Mouse (Mus musculus): ENCODE data around the gene Nol6.
"Not testable (repeated sequence)": the region's sequence is repeated elsewhere in the genome, so short reads cannot be mapped to it uniquely, and the experiment has no call there.

The Nol6 gene

DNA sequence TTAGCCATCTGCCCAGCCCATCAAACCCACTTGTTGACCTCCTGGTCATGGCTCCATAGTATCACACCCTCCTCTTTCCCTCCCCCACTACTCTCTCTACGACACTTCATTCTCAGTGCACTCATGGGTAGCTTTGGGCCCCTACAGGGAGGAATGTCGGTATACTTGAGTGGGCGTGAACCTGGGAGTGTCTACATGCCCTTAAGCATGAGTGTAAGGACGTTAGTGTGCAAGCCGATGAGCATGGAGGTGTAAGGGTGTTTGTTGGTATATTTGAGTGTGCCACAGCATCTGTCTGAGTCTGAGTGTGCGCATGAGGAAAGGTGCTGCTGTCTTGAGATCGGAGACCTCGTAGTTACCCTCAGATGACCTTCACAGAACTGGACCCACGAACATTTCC lies 37.3 kb downstream of the Nol6 start:
- in situ Hi-C loops (cut with MboI, MseI), result no loop called here

DNA sequence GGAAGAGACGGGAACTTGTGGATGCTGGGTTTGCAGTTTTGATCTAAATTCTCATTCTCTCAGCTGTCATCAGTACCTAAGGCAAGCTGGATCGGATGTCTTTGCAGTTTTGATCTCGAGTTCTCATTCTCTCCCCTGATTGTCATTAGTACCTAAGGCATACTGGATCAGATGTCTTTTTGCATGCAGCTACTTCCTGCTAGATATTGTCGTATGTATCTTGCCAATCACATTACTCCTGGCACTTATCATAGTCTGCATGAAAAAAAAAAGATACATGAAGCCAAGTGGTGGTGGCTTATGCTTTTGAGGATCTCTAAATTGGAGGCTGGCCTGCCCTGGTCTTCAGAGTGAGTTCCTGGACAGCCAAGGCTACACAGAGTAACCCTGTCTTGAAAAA lies 39.4 kb downstream of the Nol6 start:
- in situ Hi-C loops (cut with MboI, MseI), result no loop called here

DNA sequence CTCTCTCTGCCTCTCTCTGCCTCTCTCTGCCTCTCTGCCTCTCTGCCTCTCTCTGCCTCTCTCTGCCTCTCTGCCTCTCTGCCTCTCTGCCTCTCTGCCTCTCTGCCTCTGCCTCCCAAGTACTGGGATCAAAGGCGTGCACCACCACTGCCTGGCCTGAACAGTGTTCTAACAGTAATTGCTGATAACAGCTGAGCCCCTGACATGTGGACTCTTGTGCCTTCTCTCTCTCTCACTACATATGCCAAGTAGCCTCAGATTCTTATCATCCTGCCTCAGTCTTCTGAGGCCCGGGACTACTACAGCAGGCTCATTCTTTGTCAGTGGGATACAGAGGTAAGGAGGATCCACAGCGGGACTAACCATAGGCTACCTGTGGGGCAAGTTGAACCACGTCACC lies 41.5 kb downstream of the Nol6 start:
- in situ Hi-C loops (cut with MboI, MseI), result not testable (repeated sequence)

DNA sequence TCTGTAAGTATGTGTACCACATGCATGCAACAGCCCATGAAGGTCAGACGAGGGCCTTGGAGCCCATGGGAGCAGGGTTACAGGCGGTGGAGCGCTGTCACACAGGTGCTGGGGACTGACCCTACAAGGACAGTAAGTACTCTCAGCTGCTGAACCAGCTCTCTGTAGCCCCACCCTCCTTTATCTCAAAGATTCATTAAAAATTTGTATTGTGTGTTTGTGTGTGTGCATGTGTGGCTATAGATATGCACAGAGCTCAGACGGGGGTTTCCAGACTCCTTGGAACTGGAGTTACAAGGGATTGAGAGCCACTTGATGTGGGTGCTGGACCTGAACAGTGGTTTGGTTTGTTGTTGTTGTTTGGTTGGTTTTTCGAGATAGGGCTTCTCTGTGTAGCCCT lies 42.5 kb downstream of the Nol6 start:
- in situ Hi-C loops (cut with MboI, MseI), result no loop called here

DNA sequence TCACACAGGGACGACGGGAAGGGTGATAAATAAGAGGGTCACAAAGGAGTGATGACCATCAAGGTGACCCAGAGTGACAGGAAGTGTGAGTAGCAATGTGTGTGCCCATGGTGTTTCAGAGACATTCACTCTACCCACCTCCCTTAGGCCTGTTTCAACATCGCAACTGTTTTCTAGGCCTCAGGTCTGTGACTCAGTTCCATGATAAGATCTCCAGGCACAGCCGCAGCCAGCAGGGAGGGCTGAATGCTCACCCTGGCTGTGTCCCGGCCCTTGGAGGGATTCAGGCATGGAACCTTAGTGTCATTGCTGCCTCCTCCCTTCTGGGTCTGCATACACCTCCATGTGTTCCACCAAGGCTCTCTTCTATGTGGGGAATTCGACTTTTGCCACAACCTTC lies 45.5 kb downstream of the Nol6 start:
- in situ Hi-C loops (cut with MboI, MseI), result no loop called here

DNA sequence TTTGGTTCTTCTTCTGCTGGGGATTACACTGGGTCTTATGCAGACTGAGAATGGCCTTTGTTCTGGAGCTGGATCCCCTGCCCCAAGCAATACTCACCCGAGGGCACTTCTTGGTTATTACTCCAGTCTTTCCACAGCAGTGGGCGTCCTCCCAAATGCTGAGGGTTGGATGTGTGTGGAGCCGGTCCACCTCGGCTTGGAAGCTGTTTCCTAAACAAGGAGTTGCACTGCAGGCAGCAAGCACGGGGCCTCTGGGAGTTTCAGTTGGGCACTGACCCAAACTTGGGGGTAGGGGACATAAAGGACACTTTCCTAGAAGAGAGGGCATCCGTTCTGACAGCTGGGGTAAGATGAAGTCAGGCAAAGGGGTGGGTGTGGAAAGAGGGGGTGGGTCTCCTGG lies 49.8 kb downstream of the Nol6 start:
- in situ Hi-C loops (cut with MboI, MseI), result no loop called here

DNA sequence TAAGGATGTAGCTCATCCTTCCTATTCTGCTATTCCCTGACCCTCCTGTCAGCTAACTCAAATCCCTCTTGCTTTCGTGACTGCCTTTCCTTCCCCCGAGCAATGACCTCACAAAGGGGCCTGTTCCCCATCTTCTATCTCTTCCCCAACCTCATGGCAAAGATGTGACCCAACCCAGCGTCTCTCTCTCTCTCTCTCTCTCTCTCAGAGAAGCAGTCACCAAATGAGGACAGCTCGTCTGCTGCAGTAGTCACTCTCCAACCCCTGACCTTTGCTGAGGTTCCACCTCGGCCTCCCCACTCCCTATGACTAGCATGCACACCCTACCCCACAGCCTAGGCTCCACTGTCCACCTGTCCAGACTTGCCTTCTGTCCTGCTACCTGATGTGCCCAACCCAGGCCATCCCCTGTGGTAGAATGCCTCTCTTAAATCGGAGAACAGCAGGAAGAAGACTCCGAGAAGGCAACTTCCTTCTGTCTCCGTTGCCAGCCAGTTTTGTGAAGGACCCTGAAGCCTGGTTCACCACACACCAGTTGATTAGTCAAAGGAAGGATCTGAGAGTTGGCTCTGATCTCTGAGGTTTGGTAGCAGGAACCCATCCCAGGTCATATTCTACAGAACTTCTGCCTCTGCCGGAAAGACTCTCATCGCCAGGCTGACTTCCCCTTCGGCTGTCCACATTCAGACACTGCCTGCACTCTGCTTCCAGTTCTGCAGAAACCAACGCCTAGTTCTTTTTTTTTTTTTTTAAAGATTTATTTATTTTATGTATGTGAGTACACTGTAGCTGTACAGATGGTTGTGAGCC lies 51.0 kb downstream of the Nol6 start:
- in situ Hi-C loops (cut with MboI, MseI), result no loop called here

DNA sequence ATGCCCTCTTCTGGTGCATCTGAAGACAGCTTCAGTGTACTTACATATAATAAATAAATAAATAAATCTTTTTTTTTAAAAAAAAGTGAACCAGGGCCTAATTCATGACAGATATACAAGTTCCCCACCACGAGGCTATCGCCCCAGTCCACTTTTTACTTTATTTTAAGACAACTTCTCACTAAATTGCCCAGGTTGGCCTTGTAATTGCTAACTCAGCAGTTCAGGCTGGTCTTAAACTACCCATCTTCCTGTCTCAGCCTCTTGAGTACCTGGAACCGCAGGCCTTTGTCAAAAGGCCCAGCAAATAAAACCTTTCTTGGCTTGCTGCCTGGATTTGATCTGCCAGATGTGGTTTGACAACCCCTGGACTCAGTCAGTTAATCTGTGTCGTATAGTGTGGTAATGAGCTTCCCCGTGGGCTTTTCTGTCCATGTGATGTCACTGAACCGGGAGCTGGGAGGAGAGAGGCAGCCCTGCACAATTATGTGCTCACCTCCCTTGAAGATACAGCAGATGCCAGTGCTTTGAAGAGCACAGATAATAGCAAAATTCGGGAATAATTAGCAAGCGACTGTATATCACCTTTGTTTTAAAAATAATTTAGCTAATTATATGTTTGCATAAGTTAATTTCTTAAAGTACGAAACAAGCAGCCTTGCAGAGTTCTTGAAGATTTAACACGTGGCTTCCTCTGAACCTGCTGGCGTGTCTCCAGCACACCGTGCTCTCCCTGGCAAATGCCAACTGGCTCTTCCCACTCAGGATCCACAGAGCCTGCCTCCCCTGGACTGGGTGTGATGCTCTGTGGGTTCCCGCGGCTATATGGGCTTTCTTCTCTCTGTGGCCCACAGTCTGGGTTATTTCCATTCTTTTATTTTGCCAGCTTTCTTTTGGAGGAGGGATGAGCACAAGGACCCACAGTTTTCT lies 52.5 kb downstream of the Nol6 start:
- in situ Hi-C loops (cut with MboI, MseI), result no loop called here

DNA sequence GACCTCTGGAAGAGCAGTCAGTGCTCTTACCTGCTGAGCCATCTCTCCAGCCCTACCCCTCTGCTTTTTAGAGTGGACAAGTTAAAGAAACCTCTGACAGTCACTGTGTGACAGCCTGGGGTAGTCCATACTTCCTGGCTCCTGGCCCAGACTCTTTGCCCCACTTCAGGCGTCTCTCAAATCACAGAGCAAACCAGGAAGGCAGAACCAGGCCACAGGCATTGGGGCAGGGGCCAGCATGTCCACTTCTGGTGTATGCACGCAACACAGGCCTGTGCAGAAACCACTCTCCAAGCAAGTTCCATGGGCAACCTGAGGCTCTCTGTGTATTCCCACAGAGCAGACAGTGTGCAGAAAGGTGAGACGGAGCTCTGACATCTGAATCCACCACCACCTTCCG lies 59.1 kb downstream of the Nol6 start:
- in situ Hi-C loops (cut with MboI, MseI), result no loop called here

Data from T-helper 17 cell (primary cell).